Mouse (Mus musculus) mature B cell (primary cell): Measurements from ENCODE around the gene Kansl3.

Source experiments
- in situ Hi-C: fragments of 300-500 bp; cut with MboI; formaldehyde crosslinking; loops from 2 replicates; pipeline ENCODE4 v1.14.3; 2019

Gene Kansl3

DNA sequence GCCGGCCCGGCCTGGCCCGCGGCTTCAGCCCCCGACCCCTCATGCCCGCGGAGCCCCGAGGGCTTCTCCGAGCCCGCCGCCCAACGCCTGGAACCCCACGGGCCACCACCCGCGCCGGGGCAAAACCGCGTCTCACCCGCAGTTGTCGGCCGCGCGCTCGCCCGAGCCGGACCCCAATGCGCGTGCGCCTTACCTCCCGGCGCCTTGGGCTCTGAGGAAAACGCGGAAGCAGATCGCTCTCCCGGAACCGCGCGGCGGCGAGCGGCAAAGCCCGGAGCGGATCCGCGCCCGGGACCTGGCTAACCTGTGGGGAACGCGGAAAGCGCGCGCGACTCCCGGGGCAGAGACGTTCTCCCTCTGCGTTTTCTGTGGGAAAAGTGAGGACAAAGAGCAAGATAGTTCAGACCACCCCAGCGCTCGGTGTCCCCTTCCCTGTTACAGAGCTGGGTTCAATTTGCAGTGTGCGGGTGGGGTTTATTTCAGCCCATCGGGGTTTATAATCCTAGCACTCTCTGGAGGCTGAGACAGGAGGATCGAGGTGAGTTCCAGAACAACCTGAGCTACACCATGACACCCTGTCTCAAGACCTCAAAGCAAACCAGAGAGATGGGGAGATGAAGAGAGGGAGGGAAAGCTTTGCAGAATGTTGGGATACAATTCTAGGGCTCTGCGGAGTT, at the start of gene Kansl3:
TSS of gene Kansl3 (minus strand) at position 213 of the 677 bp plus-strand sequence.
- in situ Hi-C loops, result no loop called here

DNA sequence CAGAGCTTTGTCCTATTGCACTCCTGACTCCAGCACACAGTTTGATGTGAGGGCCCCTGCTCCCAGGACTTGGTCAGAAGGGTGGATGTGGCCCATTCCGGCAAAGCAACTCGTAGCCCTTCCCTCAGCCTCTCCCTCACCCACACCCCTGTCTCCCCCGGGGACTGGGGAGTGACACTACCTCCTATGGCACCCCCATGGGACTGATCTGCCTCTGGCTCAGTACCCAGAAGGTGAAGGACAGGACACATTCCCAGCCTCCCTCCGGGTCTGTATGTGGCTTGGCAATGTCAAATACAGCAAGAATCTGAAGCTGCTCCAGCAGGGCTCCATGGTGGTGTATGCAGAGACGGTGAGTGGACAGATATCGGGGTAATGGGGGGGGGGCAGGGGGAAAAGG, 35.5 kb upstream of the Kansl3 start:
- in situ Hi-C loops, result no loop called here

DNA sequence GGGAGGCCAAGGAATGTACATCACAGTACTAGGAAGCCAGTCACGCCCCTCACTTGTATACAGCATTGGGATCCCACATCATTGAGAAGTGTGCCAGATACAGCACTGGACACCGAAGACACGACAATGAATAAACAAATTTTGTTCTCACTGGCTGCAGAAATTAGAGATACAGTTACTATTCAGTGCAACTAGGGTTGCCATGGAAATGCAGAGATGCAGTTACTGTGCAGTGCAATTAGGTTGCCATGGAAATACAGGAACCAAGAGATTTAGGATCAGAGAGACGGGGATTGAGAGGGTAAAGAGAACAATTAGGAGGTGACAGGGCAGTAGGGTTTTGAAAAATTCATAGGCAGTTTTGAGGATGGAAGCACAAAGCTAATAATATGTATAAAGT, 32.5 kb upstream of the Kansl3 start:
- in situ Hi-C loops, result no loop called here

DNA sequence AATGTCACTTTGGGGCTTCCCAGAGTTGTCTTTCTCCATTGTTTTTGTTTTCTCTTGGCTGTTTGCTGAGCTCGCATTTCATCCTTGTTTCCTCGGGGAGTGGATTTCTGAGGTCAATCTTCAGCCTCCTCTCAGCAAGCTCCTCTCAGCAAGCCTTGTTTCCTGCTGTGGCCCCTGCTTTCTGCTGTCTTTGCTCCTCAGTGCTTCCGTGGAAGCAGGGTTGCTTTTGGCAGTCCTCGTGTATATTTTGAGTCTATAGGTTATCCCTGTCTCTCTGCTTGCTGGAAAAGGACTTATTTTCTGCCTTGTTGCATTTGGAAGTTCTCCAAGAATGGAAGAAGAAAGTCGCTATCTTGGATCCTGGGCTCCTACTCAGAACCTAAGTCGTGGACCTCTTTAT, 28.1 kb upstream of the Kansl3 start:
- in situ Hi-C loops, result no loop called here

DNA sequence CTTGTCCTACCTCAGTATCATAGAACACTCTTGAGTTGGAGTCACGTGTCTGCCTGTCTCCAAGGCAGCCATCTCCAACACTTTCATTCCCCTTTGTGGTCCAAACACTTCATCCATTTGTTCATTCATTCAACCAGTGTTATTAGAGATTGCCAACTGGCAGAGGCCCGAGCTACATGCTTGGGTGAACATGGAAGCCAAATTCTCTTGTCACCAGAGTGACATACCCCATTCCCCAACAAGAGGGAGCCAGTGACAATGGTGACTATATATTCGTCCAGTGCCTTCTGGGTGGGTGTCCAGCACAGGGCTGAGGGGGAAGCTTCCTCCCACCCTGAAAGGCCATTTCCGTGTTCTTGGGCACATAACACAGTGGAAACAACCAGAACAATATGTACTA, 10.6 kb upstream of the Kansl3 start:
- in situ Hi-C loops, result no loop called here

DNA sequence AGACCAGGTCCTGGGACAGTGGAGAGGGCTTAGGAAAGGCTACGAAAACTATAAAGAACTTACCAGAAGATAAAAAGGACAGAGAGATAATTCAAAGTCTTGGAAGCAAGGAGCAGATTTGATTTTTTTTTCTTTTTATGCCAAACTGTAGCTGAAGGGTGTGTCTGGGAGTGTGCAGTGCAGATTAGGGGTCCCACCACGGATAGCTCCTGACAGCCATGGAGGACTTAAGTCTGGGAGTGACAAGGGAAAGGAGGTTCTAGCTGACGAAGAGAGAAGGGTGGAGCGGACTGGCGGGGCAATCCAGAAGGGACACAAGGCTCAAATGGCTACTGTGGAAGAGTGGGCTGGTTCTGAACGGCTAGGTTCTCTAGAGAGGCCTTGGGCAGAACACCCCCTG, 9.9 kb upstream of the Kansl3 start:
- in situ Hi-C loops, result no loop called here

DNA sequence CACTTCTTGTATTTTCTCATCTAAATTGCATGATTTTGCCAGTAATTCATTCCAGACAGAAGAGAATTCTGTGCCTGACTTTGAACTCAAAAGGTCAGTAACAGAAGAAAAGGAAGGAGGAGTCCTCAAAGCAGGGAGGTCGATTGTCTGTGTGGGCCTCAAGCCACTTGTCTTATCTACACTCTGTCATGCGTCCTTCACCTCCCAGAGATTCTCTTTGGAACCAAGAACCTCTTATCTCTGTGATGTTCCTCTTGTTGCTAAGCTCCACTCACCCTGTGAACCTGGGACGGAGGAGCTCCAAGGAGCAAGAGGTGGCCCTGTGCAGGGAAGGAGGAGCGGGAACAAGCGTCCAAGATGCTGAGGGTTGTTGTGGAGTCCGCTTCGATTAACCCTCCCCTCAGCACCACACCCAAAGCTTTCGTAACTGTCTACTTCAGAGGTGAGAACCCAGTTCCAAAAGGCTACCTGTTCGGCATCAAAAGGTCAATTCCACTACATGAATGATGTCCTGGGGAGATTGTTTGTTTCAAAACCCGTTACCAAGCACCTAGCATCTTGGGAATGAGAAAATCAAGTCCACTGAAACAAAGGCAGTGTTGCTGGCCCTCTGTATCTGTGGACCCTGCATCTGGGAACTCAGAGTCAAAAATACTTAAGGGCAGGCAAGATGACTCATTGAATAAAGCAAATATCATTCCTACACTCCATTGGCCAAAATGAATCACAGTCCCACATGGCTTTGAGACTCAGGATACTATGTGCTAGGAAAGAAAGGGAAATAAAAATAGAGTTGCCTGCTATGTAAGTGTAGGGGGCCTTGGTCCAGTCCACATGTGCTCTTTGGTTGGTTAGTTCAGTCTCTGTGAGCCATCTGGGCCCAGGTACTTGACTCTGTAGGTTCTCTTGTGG, 3.2 kb upstream of the Kansl3 start, which contains the start of gene Fer1l5:
TSS of gene Fer1l5 (plus strand) at position 358 of the 912 bp plus-strand sequence.
- in situ Hi-C loops, result no loop called here

DNA sequence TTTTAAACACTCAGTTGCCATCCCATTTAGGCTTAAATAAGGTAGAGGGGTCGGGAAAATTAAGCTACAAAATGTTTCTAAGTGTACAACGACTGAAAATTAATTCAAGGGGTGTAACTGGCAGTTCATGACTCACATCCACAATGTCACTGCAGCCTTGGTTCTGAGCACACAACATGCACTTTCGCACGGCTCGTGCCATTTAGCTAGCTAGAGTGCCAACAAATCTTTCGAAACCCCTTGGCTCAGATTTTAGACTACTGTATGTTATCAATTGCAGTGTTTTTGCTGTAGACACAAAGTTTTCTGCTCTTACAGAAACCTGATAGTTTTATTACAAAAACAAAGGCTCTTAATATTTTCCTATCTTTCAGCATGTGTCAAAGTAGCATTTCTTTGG, 1.9 kb upstream of the Kansl3 start:
- in situ Hi-C loops, result no loop called here

DNA sequence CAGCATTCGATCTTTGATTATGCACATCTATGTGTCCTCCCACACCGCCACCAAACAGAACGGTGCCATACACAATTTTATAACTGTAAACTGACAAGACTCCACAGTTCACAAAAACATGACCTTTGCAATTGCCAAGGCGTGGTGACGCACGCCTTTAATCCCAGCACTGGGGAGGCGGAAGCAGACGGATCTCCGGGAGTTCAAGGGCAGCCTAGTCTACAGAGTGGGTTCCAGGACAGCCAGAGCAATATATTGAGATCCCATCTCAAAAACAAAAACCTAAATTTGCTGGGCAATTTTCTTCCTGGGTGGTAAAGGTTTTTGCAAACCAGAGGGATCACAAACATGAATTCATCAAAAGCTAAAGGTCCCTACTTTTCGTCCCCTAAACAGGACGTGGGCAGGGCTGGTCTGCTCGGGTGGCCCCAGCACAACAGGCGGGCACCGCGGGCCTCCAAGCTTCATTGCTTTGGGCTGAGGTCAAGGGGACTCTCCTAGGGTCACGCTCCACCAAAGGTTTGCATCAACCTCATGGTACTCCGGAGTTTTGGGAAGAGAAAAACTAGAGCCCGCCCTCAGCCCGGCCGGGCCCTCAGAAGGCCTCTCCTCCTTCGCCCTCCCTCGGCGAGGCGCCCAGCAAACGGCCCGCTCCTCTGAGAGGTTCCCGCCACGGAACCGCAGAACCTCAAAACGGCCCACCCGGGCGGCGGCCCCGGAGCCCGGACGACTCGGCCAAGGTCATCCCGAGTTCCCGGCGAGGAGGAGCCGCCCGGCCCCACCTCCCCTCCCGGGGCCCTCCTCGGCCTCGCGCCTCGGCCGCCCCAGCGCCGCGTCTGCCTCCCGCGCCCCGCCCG, 641 bp downstream of the Kansl3 start:
- in situ Hi-C loops, result no loop called here

DNA sequence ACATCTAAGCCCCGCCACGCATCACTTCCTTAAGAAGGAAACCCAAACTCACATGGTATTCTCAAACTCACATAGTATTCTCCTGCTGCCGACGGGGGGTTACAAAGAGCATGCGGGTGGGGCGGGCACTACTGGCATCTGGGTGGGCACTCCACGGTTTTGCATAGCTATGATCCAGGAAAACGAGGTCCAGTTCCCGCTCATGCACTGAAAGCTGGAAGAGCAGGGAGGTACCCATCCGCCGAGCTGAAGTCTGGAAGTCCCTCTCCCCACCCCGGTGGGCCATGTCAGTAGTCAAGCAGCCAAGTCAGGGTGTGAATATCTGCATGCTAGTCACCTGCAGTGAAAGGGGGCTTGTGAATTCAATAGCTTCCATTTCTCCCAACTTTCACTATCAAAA, 1.3 kb downstream of the Kansl3 start:
- in situ Hi-C loops, result no loop called here

DNA sequence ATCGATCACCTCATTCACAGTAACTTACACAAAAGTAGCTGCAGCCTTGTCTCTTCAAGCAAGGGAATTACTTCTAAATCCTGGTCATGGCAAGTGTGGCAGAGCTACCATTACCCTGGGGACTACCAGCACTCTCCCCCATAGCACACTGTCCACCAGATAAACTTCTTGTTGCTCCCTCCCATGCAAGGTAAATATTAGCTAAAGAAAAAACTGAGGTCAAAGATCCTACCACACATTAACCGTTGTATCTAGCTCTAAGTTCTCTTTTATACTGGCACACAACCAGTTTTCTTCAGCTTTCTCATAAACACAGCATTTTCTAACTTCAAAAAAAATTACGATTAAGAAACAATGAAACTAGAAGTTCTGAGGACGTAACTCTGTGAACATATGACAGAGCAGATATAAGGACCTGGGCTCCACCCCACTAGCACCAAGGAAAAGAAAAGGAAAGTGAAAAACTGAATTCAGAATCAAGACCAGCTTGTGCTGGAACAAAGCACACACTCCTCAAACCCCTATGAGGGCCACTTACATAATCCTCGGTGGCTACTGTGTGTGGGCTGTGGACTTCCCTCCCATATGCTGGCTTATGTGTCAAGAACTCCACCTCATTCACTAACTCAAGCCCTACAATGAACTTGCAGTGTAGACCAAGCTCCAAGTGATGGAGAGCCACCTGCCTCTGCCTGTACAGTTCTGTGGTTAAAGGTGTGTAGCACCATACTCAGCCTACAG, 11.9 kb downstream of the Kansl3 start:
- in situ Hi-C loops, result no loop called here

DNA sequence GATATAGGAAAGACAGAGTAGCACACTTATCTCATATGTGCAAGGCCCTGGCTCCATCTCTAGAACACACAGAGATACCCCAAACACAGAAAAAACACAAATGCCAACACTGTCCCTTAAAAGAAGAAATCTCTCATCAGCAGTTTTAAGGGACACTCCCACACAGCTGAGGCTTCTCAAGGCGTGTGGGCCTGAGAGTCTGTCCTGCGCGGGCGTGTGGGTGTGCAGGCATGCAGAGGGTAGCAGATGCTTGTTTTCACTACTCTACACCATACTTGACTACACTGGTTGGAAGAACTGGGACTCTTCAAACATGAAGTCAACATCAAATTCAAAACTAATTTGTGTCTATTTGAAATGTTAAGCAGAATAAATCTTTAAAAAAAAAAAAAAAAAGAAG, 16.6 kb downstream of the Kansl3 start:
- in situ Hi-C loops, result no loop called here

DNA sequence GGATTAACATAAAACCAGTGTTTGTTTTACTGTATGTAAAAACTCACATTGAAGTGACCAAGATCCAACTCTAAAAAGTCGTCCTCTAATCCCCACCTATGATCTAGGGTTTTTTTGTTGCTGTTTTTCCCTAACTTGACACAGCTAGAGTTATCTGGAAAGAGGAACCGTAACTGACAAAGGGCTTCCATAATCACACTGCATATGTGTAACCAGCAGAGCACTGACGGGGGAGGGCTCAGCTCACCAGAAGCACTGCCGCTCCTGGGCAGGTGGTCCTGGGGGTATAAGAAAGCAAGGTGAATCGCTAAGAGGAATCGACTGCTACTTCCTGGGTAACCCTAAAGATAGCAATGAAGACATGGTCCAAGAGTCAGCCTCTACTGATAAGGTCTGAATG, 26.4 kb downstream of the Kansl3 start:
- in situ Hi-C loops, result no loop called here

DNA sequence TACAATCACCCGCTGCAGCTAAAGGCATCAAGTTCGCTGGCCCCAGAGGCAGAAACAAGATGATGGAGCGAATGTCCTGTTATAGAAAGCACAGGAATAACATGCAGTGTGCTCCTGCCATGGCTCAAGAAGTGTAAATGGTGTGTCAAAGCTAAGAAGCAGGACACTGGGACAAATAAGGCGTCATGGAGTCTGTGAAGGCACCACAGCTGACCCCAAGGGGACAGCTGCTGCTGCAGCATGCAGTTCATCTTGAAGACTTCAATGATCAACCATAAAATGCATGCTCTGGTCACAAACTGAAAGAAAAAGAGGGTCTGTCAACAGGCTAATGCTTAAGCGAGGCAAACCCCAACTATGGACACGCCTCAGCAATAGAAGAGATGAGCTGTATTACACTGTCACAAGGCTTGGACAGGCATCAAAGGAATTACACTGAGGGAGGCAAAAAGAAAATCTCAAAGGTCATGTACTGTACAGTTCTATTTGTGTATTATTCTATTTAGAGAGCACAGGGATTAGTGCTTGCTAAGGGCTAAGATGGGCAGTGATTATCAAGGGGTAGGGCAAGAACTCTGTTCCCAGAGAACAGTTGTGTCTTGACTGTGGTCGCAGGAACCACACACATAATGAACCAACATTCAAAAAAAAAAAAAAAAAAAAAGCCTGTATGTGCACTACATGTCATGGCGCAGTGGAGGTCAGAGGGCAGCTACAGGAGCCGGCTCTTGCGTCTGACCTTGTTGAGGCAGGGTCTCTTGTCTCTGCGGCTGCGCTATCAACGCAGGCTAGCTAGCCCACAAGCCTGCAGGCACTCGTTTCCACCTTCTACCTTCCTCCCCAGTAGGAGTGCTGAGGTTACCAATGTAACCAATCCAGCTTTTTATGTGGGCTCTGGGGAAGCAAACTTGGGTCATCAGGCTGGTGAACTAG, 35.8 kb downstream of the Kansl3 start:
- in situ Hi-C loops, result no loop called here

DNA sequence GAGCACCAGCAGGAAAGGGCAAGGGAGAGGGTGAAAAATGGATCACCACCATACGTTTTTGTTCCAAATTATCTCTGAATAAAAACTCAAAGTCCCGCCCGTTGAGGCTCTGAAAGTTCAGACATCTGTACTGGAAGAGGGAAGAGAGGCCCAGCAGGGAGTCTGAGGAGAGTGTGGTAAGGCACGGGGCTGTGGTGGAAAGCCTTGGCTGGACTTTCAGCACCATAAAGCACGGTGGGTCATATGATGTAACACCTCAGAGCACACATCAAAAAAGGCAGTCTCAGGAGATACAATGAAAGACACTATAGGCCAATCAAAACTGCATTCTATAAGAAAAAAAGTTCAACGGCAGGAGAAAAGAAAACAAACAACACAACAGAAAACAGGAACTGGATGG, 37.2 kb downstream of the Kansl3 start:
- in situ Hi-C loops, result no loop called here

DNA sequence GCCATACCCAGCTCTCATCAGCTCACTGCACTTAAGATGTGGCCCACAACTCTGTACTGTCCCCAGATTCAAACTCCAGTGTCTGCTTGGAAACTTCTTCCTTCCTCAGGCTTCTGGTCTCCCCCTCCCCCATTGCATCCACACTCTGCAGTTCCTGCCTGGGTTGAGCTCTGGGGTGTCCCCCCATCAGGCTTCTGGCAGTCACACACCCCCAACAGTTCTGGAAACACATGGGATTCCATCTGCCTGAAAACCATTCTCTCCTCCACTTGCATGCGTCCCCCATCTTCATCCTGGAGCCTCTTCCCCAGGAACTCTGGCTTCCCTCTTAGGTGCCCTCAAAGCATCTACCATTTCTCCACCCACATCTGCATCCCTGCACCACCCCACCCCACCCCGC, 42.2 kb downstream of the Kansl3 start:
- in situ Hi-C loops, result no loop called here

DNA sequence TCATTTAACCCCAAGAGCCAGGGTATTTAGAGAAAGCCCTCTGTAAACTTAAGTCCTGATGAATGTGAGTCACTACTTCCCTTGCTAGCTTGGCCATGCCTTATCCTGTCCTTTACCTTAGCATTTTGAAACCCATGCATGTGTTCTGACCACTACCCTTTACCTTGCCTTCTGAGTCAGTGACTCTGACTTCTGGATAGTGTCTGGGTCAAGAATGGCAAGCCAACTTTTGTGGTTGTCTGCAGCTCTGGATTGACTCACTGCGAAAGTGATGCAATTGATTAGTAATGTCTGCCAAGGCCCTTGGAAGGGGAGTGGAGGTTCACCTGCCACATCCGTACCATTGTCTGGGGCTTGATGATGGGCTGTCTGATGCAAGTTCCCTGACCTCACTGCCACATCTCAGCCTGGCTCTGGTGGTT, 43.1 kb downstream of the Kansl3 start:
- in situ Hi-C loops, result no loop called here

DNA sequence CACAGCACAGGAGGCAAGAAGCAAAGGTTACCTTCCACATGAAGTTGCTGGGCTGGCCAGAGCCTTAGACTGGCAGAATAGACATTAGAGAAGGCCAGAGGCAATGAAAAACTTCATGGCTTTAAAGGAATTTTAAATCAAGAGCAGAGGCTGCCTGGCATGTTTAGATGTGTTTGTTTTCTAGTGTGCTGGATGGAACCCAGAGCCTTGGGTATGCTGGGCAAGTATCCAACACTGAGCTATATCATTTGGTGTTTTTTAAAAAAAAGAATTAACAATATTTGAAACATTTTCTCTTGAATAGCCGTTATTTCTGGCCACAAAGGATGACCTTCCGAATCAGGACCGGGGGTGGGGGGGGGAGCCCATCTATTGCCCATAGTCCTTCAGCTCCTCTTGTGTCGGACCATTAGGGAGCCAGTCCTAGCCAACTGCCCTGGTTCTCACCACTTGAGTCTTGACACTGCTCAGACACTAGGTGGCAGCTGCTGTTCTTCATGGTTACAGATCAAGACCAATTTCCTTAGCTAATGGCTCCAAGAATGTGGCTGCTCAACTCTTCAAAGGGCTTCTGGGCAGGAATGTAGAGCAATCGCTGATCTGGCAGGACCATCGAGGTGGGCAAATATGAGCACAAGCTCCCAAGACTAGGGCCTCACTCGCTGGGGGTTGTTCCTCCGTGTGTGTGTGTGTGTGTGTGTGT, 45.1 kb downstream of the Kansl3 start:
- in situ Hi-C loops, result no loop called here

DNA sequence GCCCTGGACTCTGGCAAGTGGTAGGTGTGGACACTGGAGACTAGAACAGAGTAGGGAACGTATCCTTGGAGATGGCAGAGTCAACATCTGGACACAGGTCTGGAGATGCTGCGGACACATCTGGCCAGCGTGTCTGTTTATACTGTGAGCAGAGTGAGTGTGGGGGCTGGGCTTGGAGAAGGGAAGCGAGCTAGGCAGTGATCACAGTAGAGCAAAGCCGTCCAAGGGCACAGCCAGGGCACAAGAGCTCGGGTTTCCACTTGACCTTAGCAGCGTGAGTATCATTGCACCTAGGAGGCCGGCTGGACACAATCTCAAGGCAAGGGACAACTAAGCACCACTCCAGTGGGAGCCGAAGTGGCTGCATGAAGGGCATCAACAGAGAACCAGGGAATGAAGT, 45.9 kb downstream of the Kansl3 start:
- in situ Hi-C loops, result no loop called here
